Mouse (Mus musculus): ENCODE data around the gene Spata32. TPM values are rescaled to one million over a fixed set of nuclear protein-coding genes. Genes with fewer than 3 reads are reported as not detected.
A peak's percentile ranks its signal among the peaks of the same experiment; 100 is the strongest.

The Spata32 gene
- polyA plus RNA-seq, 1 experiment from 2014 or later: 0.40 TPM

DNA sequence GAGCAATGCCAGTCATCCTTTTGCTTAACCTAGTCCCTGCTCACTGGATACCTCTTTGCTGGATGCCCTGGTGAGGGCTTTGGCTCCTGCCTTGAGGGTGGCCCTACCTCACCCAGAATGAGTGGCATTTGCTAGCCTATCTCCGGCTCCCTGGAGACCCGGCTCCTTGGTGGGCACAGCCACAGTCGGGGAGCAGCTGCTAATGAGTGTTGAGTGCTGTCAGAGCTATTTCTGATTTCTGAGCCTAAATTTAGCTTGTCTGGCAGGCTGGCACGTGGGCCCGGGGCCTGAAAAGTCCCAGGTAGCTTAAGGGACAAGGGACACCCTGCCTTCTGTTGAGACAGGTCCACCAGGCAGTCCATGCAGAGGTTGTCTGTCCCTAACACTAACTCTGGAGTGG, 41.0 kb downstream of the Spata32 start:
- H3K27me3 ChIP-seq: peaks cover 38% of the 10 kb centered on the region
- H3K9ac ChIP-seq: no peak overlapping the region
- H3K4me3 ChIP-seq: no peak overlapping the region
- peaks cover 9% of the 10 kb centered on the region for H3K4me1 ChIP-seq (replicated peaks)
- 81% methylated on average over 5 of the region's 5 CpGs for WGBS
- no peak for ATAC-seq (ENCODE audit: low FRiP score)
- H3K9me3 ChIP-seq: no peaks in the 10 kb centered on the region
- no peaks in the 10 kb centered on the region for H3K36me3 ChIP-seq
- no peak overlapping the region for H3K27ac ChIP-seq
- no peak overlapping the region for H3K4me2 ChIP-seq

DNA sequence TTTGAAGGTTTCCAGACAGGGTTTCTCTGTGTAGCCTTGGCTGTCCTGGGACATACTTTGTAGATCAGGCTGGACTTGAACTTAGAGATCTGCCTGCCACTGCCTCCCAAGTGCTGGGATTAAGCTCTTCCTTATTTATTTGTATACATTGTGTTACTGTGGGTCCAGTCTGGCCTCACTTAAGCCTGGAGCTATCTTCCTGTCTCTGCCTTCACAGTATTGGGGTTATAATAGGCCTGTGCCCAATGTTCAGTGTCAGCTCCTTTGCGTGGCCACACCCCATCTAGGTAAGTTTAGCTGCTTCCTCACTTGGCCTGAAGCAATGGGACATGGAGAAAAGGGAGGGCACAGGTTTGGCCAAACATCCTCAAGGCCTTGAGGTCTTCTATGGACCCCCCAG, 41.7 kb downstream of the Spata32 start:
- Histone ChIP-seq H3K9me3 (no peaks in the 10 kb centered on the region), H3K36me3 (no peaks in the 10 kb centered on the region), H3K27me3 (peaks cover 39% of the 10 kb centered on the region), H3K4me2 (no peak overlapping the region), H3K4me1 (replicated peaks) (peaks cover 16% of the 10 kb centered on the region), H3K9ac (no peak overlapping the region), H3K4me3 (no peak overlapping the region), H3K27ac (no peak overlapping the region)
- ATAC-seq (ENCODE audit: low FRiP score): no peak
- 89% methylated on average over 1 of the region's 1 CpGs for WGBS

DNA sequence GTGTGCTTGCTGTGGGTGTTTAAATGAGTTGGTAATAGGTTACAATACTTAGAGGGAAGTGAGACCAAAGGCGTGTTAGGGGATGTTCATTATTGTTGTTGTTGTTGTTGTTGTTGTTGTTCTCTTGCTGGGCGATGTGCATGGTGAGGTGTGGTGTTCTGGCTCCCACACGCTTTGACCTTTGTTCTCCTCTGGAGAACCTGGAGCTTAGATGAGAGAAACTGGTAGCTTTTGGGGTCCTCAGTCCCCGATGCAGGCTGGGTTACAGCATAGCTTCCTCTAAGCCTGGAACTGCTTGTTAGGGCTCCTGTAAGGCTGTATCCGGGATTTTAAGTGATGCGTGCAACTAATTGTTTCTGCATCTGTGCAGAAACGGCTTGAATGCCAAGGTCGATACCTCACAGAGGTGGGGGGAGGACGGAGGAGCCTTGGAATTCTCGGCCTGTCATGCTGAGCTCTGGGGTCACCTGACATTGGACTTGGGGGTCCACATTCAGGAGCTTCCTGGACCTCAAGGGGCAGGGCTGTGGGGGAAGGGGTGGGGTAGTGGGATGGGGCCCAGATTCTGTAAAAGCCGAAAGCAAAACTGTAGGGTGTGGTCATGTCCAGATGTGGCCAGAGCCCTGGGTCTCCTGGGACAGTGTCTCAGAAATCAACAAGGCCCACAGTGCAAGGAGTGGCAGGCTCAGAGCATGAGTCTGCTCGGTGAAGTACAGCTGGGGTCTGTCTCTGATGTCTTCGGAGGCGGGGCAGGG, 42.4 kb downstream of the Spata32 start:
- Histone ChIP-seq H3K4me2 (no peak overlapping the region), H3K27ac (no peak overlapping the region), H3K9me3 (no peaks in the 10 kb centered on the region), H3K4me1 (replicated peaks) (peaks cover 21% of the 10 kb centered on the region), H3K9ac (no peak overlapping the region), H3K4me3 (no peak overlapping the region), H3K27me3 (peaks cover 44% of the 10 kb centered on the region), H3K36me3 (no peaks in the 10 kb centered on the region)
- ATAC-seq (ENCODE audit: low FRiP score): no peak
- 77% methylated on average over 14 of the region's 14 CpGs for WGBS

DNA sequence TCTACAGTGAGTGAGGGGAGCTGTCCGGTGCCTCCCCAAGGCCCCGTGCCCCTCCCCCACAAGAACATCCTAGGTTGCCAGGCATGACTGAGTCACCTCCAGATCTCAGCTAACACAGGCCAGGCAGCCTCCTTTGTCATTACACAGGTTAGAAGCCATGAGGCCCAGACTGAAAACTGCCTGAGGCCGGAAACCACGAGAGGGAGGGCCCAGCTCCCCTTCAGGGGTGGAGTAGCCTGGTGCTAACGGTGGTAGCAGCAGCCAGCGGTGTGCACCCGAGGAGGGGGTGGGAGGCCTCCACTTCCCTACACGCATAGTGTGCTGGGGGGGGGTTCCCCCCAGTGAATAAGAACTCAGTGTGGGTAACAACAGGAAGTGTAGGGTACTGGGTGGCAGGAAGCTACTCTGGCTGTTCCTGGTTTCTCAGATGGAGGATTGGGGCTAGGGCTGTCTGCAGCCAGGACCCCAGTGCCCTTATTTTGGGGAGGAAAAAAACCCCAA, 43.3 kb downstream of the Spata32 start:
- Histone ChIP-seq H3K4me3 (no peak overlapping the region), H3K9ac (peak overlapping the region; percentile 24), H3K27ac (no peak overlapping the region), H3K4me1 (replicated peaks) (peaks cover 28% of the 10 kb centered on the region), H3K4me2 (no peak overlapping the region), H3K36me3 (no peaks in the 10 kb centered on the region), H3K9me3 (no peaks in the 10 kb centered on the region), H3K27me3 (peaks cover 53% of the 10 kb centered on the region)
- no peak for ATAC-seq (ENCODE audit: low FRiP score)
- 50% methylated on average over 8 of the region's 8 CpGs for WGBS

DNA sequence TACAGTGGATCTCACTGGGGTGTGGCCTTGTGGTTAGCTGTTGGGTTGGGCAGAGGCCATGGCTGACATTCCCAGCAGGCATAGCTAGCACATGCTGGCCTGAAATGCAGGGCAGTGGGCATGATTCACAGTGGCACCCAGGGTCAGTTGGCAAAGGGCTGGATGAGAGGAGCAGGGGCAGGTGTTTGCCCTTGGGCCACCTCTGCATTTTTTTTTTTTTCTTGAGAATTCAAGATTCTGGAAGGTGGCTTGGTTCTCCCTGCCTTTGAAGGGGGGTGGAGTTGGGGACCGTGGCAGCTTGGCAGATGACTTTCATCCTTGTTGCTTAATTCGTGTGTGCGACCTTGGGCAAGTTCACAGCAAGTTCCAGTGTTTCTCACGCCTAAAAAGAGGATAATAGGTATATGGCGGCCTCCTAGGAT, 43.8 kb downstream of the Spata32 start:
- no peaks in the 10 kb centered on the region for H3K9me3 ChIP-seq
- H3K4me2 ChIP-seq: no peak overlapping the region
- WGBS: 79% methylated on average over 5 of the region's 5 CpGs
- H3K4me1 ChIP-seq (replicated peaks): peaks cover 33% of the 10 kb centered on the region
- no peaks in the 10 kb centered on the region for H3K36me3 ChIP-seq
- H3K27me3 ChIP-seq: peaks cover 58% of the 10 kb centered on the region
- no peak for ATAC-seq (ENCODE audit: low FRiP score)
- H3K9ac ChIP-seq: no peak overlapping the region; the same call in 1 of the 2 replicates
- H3K27ac ChIP-seq: no peak overlapping the region
- H3K4me3 ChIP-seq: no peak overlapping the region

DNA sequence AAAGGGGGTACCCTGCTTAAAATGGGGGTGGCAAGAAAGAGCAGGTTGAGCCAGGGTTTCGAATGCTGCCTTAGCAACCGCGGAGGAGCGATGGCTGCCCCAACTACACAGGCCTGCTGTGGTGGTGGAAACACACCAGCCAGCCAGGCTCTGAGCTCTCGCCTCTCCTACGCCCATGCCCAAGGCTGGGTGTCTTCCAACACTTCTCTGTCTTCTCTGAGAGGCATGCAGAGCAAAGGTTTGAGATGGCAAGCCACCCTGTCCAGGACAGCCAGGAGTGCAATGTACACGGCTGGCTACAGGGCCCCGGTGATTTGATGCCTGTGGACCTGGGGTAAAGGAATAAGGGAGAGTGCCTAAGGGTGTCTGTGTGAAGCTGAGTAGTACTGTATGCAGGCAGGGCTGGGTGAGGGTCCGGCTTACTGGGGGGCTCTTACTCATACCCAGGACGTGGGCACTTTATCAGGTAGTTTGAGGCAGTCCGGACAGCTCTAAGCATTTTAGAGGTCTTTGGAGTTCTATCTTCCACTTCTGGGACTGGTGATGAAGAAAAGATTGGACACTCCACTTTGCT, 44.4 kb downstream of the Spata32 start:
- WGBS: 91% methylated on average over 11 of the region's 11 CpGs
- H3K4me2 ChIP-seq: no peak overlapping the region
- H3K4me3 ChIP-seq: no peak overlapping the region
- H3K27ac ChIP-seq: no peak overlapping the region
- no peak for ATAC-seq (ENCODE audit: low FRiP score)
- no peaks in the 10 kb centered on the region for H3K9me3 ChIP-seq
- H3K27me3 ChIP-seq: peaks cover 64% of the 10 kb centered on the region
- no peak overlapping the region for H3K9ac ChIP-seq
- H3K36me3 ChIP-seq: no peaks in the 10 kb centered on the region
- H3K4me1 ChIP-seq (replicated peaks): peaks cover 39% of the 10 kb centered on the region

DNA sequence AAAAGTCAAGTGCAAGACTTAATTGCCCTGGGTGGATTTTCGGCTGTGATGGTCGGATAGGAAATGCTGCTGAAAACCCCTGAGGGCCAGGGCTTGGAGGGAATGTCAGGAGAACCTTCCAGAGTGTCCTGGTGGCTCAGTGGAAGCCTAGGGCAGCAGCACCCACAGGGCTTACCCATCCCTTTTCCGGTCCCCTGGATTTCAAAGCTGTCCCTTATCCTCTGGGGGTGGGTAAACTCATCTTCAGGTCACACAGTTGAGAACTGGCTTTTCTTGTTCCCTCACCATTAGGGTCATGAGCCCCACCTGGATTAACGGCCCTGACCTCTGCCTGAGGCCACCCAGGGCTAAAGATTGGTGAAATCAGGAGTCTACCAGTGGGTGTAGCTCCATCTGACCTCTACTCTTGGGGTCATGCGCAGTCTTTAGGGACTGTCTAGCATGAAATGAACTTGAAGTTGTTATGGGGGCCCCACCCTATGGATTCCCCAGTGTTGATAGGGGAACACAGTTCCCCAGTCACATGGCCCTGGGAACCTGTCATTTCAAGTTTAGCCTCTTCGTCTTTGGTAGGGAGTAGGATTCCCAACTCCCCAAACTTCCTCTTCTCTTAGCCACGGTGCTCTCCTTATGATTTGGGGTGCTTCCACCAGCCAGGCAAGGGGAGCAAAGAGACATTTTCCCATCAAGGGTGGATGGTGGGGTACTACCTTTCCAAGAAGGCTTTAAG, 45.0 kb downstream of the Spata32 start:
- 83% methylated on average over 7 of the region's 7 CpGs for WGBS
- no peaks in the 10 kb centered on the region for H3K9me3 ChIP-seq
- H3K27me3 ChIP-seq: peaks cover 67% of the 10 kb centered on the region
- no peak overlapping the region for H3K27ac ChIP-seq
- H3K4me2 ChIP-seq: peak overlapping the region; percentile 83; the same call in 1 of the 2 replicates
- no peak overlapping the region for H3K4me3 ChIP-seq
- H3K9ac ChIP-seq: no peak overlapping the region
- peaks cover 42% of the 10 kb centered on the region for H3K4me1 ChIP-seq (replicated peaks)
- no peaks in the 10 kb centered on the region for H3K36me3 ChIP-seq
- ATAC-seq (ENCODE audit: low FRiP score): no peak

DNA sequence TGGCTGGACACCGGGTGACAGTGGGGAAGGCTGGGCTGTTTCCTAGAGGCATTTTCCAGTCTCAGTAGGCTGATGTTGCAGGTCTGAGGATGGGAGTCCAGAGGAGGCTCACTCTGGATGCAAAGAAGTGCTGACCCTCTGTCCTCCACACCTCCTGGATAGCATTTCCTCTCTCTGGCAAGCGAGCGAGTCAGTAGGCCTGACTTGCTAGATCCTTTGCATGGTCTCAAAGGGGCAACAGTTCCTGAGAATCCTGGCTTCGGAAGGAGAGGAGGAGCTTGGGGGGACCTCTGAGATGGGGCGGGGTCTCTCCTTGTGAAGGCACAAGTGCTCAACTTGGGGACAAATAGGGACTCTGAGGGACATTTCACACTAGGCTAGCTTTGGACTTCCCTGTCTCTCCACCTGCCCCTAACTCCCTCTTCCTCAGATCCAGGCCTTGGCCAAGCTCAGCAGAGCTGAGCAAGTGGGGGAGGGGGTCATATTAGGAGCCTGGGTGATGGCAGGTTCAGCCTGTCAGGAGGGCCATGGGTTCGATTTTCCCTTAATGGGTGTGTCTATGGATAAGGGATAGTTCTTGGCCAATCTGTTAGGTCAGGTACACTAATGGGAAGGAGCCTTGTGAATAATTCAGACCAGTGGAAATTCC, 45.7 kb downstream of the Spata32 start:
- 61% methylated on average over 6 of the region's 6 CpGs for WGBS
- peaks cover 69% of the 10 kb centered on the region for H3K27me3 ChIP-seq
- ATAC-seq (ENCODE audit: low FRiP score): no peak
- peak overlapping the region; percentile 83 for H3K4me2 ChIP-seq
- no peaks in the 10 kb centered on the region for H3K36me3 ChIP-seq
- no peak overlapping the region for H3K27ac ChIP-seq
- H3K4me3 ChIP-seq: peak overlapping the region; percentile 74
- no peaks in the 10 kb centered on the region for H3K9me3 ChIP-seq
- peak overlapping the region; percentile 76; the same call in 1 of the 2 replicates for H3K9ac ChIP-seq
- peaks cover 42% of the 10 kb centered on the region for H3K4me1 ChIP-seq (replicated peaks)

DNA sequence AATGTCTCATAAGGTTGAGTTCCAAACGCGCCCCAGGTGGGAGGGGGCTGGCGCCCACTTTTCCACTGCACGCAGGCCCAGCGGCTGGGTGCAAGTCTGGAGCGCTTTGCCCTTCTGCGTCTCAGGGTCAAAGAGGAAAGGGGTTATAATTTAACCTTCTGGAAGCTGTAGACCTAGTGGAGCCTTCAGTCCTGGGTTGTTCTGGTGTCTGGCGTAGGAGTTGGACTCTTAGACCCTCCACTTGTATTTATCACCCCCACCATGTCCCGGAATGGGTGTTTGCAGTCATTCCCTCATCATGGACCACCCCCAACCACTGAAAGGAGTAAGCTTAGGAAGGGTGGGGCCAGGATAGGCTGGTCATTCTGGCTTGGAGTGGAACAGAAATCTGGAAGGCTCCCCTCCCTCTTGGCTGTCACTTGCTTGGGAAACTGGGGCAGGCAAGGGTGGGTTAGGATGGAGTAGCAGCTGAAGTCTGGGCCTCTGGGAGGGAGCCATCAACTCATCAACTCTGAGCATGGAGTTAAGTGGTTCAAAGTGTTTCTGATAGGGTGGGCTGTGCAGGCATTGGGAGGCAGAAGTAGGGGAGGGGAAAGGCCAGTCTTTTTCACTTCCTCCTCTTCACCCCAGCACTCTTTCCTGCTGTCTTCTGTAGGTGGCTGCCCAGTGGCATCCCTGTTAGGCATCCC, 46.4 kb downstream of the Spata32 start:
- H3K9me3 ChIP-seq: no peaks in the 10 kb centered on the region
- peaks cover 42% of the 10 kb centered on the region for H3K4me1 ChIP-seq (replicated peaks)
- peaks cover 70% of the 10 kb centered on the region for H3K27me3 ChIP-seq
- H3K36me3 ChIP-seq: no peaks in the 10 kb centered on the region
- WGBS: 44% methylated on average over 9 of the region's 9 CpGs
- H3K4me2 ChIP-seq: peak overlapping the region; percentile 83
- peak overlapping the region; percentile 74 for H3K4me3 ChIP-seq
- H3K9ac ChIP-seq: peak overlapping the region; percentile 76; the same call in 1 of the 2 replicates
- no peak for ATAC-seq (ENCODE audit: low FRiP score)
- no peak overlapping the region for H3K27ac ChIP-seq

DNA sequence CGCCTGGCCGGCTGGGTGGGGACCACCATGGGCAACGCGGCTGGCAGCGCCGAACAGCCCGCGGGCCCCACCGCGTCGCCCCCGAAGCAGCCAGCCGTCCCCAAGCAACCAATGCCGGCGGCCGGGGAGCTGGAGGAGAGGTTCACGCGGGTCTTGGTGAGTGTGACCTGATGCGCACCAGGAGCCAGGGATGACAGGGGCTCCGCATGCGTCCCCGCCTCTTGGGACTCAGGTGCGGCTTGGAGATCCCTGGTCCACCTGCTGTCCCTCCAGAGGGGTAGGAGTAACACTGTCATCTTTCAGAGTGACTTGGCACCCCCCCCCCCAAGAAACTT, 47.0 kb downstream of the Spata32 start:
- Histone ChIP-seq H3K9ac (peak overlapping the region; percentile 76), H3K36me3 (no peaks in the 10 kb centered on the region), H3K4me3 (peak overlapping the region; percentile 74), H3K27me3 (peaks cover 70% of the 10 kb centered on the region), H3K9me3 (no peaks in the 10 kb centered on the region), H3K4me1 (replicated peaks) (peaks cover 42% of the 10 kb centered on the region), H3K4me2 (peak overlapping the region; percentile 83), H3K27ac (0 out of 2 replicates have a peak overlapping the region, but pooled peaks have one; percentile 48)
- peak; percentile 15; the same call in 1 of the 2 replicates for ATAC-seq (ENCODE audit: low FRiP score)
- 2% methylated on average over 23 of the region's 23 CpGs for WGBS

DNA sequence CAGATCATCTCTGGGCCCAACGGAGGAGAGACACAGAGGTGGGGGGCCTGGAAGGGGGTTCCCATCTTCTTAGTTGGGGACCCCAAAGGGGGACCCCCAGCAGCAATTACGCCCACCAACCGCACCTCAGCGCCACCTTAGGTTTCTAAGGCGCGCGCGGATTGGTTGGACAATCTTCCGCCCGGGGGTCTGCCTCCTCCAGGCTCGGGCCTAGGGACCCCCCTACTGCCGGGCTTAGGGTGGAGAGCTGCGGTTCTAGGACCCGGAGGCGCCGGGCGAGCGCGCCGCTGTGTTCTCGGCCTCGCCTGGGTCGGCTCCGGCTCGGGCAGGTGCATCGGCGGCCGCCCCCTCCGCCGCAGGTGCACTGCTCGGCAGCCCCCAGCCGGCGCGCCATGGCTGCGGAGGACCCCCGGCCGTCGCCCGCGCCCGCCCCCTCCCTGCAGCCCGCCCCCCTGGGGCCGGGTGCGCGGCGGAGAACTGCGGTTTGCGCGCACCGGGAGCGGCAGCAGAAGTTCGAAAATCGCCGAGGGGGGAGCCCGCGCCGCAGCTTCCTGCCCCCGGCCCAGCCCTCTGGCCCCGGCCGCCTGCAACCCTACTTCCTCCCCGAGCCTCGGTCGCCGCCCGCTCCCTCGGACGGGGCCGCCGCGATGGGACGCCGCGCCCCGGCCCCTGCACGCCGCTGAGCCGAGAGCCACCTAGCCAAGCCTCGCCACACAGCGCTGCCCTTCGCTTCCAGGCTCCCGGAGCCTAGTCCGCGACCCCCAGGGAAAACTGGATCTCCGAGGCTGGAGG, 47.5 kb downstream of the Spata32 start, which contains the start of gene Fmnl1:
Fmnl1 (plus strand) TSS at position 614 of the 792 bp plus-strand sequence.
- Histone ChIP-seq H3K9me3 (no peaks in the 10 kb centered on the region), H3K4me1 (replicated peaks) (peaks cover 42% of the 10 kb centered on the region), H3K4me2 (peak within 1 kb of the TSS; percentile 83), H3K27ac (peak within 1 kb of the TSS; percentile 48; the same call in 1 of the 2 replicates), H3K9ac (peak within 1 kb of the TSS; percentile 76), H3K27me3 (peaks cover 71% of the 10 kb centered on the region), H3K36me3 (no peaks in the 10 kb centered on the region), H3K4me3 (peak within 1 kb of the TSS; percentile 74)
- ATAC-seq (ENCODE audit: low FRiP score): peak; percentile 86
- WGBS: under 1% methylated on average over 58 of the region's 84 CpGs

All from hindbrain, embryonic 13.5 days (tissue).